Mouse (Mus musculus): ENCODE data around the gene Msmp. TPM values are rescaled to one million over a fixed set of nuclear protein-coding genes. Genes with fewer than 3 reads are reported as not detected.
"Not testable (repeated sequence)": the region's sequence is repeated elsewhere in the genome, so short reads cannot be mapped to it uniquely, and the experiment has no call there.

Gene Msmp
- total RNA-seq, 2 experiments from 2014 or later = 0.60 TPM; not detected in 1

- no peak for DNase-seq (ENCODE audit: low spot score)
- intact Hi-C loops (cut with DNase I) = no loop called here
Observed at GRCm38 (mm10) chr4:43567140-43567539, 17.2 kb downstream of the Msmp start.

GRCm38 (mm10) chr4:43564231-43564630 lies 20.1 kb downstream of the Msmp start:
- intact Hi-C loops (cut with DNase I) = no loop called here
- DNase-seq (ENCODE audit: low spot score) = no peak

GRCm38 (mm10) chr4:43563601-43563875 lies 20.8 kb downstream of the Msmp start:
- DNase-seq (ENCODE audit: low spot score) = no peak
- intact Hi-C loops (cut with DNase I) = loop anchor here (1.0 kb wide), 1 partner anchor 13 kb away; no protein-coding TSS in a partner anchor

- intact Hi-C loops (cut with DNase I) = loop anchor here (1.0 kb wide), 1 partner anchor 13 kb away; no protein-coding TSS in a partner anchor
- DNase-seq (ENCODE audit: low spot score) = no peak
Observed at GRCm38 (mm10) chr4:43562769-43563600, 21.3 kb downstream of the Msmp start.

- intact Hi-C loops (cut with DNase I) = no loop called here
- peak; percentile 94 for DNase-seq (ENCODE audit: low spot score)
Observed at GRCm38 (mm10) chr4:43561997-43562768, 22.1 kb downstream of the Msmp start, which contains the start of the genes Creb3 and Tln1. TSS of gene Creb3 (plus strand) at chr4:43562332. TSS of gene Tln1 (minus strand) at chr4:43562691.

- DNase-seq (ENCODE audit: low spot score) = no peak
Observed at GRCm38 (mm10) chr4:43561436-43561996, 22.8 kb downstream of the Msmp start.

GRCm38 (mm10) chr4:43560976-43561375 lies 23.3 kb downstream of the Msmp start:
- intact Hi-C loops (cut with DNase I) = no loop called here
- no peak for DNase-seq (ENCODE audit: low spot score)

More at GRCm38 (mm10) chr4:43561436-43561996, 22.8 kb downstream of the Msmp start:
- intact Hi-C loops (cut with DNase I) = no loop called here

- peak; percentile 60 for DNase-seq (ENCODE audit: low spot score)
- intact Hi-C loops (cut with DNase I) = no loop called here
Observed at GRCm38 (mm10) chr4:43560243-43560611, 24.1 kb downstream of the Msmp start.

GRCm38 (mm10) chr4:43559519-43560242 lies 24.6 kb downstream of the Msmp start:
- intact Hi-C loops (cut with DNase I) = loop anchor here (5.0 kb wide), 1 partner anchor 117 kb away; the partner anchor contains the start of gene Tesk1
- no peak for DNase-seq (ENCODE audit: low spot score)

- intact Hi-C loops (cut with DNase I) = loop anchor here (5.0 kb wide), 1 partner anchor 116 kb away; the partner anchor contains the start of gene Tesk1
- peak; percentile 52 for DNase-seq (ENCODE audit: low spot score)
Observed at GRCm38 (mm10) chr4:43558631-43559356, 25.5 kb downstream of the Msmp start.

- DNase-seq (ENCODE audit: low spot score) = no peak
- intact Hi-C loops (cut with DNase I) = loop anchor here (5.0 kb wide), 1 partner anchor 116 kb away; the partner anchor contains the start of gene Tesk1
Observed at GRCm38 (mm10) chr4:43558028-43558630, 26.2 kb downstream of the Msmp start.

GRCm38 (mm10) chr4:43555926-43556325 lies 28.4 kb downstream of the Msmp start:
- intact Hi-C loops (cut with DNase I) = loop anchor here (5.0 kb wide), 1 partner anchor 114 kb away; the partner anchor contains the start of gene Tesk1
- DNase-seq (ENCODE audit: low spot score) = no peak

GRCm38 (mm10) chr4:43553891-43554290 lies 30.4 kb downstream of the Msmp start:
- intact Hi-C loops (cut with DNase I) = no loop called here
- no peak for DNase-seq (ENCODE audit: low spot score)

- intact Hi-C loops (cut with DNase I) = no loop called here
- no peak for DNase-seq (ENCODE audit: low spot score)
Observed at GRCm38 (mm10) chr4:43552437-43552836, 31.9 kb downstream of the Msmp start.

- DNase-seq (ENCODE audit: low spot score); intact Hi-C loops (cut with DNase I): not testable (repeated sequence)
Observed at GRCm38 (mm10) chr4:43551854-43552253, 32.4 kb downstream of the Msmp start.

GRCm38 (mm10) chr4:43549055-43549454 lies 35.2 kb downstream of the Msmp start:
- no peak for DNase-seq (ENCODE audit: low spot score)
- intact Hi-C loops (cut with DNase I) = no loop called here

GRCm38 (mm10) chr4:43547160-43547559 lies 37.1 kb downstream of the Msmp start:
- intact Hi-C loops (cut with DNase I) = no loop called here
- DNase-seq (ENCODE audit: low spot score) = no peak

GRCm38 (mm10) chr4:43546375-43547047 lies 37.8 kb downstream of the Msmp start:
- DNase-seq (ENCODE audit: low spot score) = no peak
- intact Hi-C loops (cut with DNase I) = no loop called here
